Comparison of ENCODE assay signal across 13 mouse cellular contexts in the genomic region with DNA sequence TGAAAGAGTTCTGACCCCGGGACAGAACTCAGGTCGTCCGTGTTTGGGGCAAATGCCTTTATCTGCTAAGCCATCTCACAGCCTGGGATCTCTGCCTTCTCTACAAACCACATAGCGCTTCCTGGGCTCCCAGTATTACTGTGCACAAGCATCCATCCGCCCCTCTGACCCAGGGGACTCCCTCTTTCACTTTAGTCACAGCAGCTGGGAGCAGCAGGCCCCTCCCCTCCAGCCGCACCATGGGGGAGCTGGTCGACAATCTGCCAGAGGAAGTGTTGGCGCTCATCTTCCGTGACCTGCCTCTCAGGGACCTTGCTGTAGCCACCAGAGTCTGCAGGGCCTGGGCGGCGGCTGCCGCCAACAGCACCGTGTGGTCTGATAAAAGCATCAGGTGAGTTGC. TPM values are rescaled to one million over a fixed set of nuclear protein-coding genes. Genes with fewer than 3 reads are reported as not detected.
DNase-seq lines count a peak whose midpoint lies in the region; ATAC-seq lines count a peak whose summit lies in the region.
"Had no signal": no experiment of that assay in that cellular context is flagged by ENCODE, and none has a peak within 500 bp of the region (broad histone marks: within the 10 kb centered on the region; RNA-seq: fewer than 3 reads in every experiment).

No protein-coding gene starts in this region.

- ATAC-seq in cerebellum, adult (ENCODE audit: insufficient number of reproducible peaks, low FRiP score, low TSS enrichment), result no peak
- ATAC-seq in neutrophil, adult 5-6 weeks (ENCODE audit: extremely low read depth, insufficient number of reproducible peaks, low FRiP score, poor library complexity, severe bottlenecking), result peak; percentile 48; the same call in 1 of the 2 replicates
- ATAC-seq: forebrain, embryonic 16.5 days had no signal

- peak; percentile 35 for DNase-seq in cerebellum, adult 11-12 months
- DNase-seq in 416B (ENCODE audit: low read depth), result peak; percentile 14
- peak; percentile 12 for DNase-seq in T-cell, adult 2 months (ENCODE audit: low spot score)
- no peak for DNase-seq in kidney, adult 9 months
- DNase-seq in right cerebral cortex, postnatal 4 days, result no peak
- DNase-seq in layer of hippocampus, adult 9-11 months, result no peak
- DNase-seq: cerebellum, postnatal 14 days; heart, postnatal 14 days; lung, adult 18-20 months had no signal

RNA-seq across cellular contexts. Expression of a gene that starts 2.3 kb away (rescaled TPM):
- 4.0 and 4.5 TPM in 2 replicates for total RNA-seq in neutrophil, adult 5-6 weeks (2017)

RNA-seq across cellular contexts. Expression of a gene that starts 2.4 kb away (rescaled TPM):
- 15.7 and 19.2 TPM in 2 replicates for total RNA-seq in neutrophil, adult 5-6 weeks (2017)

RNA-seq across cellular contexts. Expression of a gene that starts 2.8 kb away (rescaled TPM):
- not detected in 2 replicates for total RNA-seq in neutrophil, adult 5-6 weeks (2017)
- total RNA-seq: granulocyte monocyte progenitor cell, adult 5-6 weeks had no signal

RNA-seq across cellular contexts. Expression of a gene that starts 9.2 kb away (rescaled TPM):
- not detected in 2 replicates for total RNA-seq in neutrophil, adult 5-6 weeks (2017)
- total RNA-seq: granulocyte monocyte progenitor cell, adult 5-6 weeks had no signal

RNA-seq across cellular contexts. Expression of a gene that starts 11.8 kb away (rescaled TPM):
- total RNA-seq in neutrophil, adult 5-6 weeks (2017), result 0.35 and 0.74 TPM in 2 replicates

Comparison
In these comparisons a context has a peak if more than half of its experiments do, and no peak if none do; other contexts are left out.
1. DNase-seq: peak in cerebellum, adult 11-12 months (single experiment), 416B (single experiment) and T-cell, adult 2 months (single experiment); none in kidney, adult 9 months (single experiment), right cerebral cortex, postnatal 4 days (single experiment) and layer of hippocampus, adult 9-11 months (single experiment).